Mouse (Mus musculus) limb, embryonic 14.5 days (tissue): ENCODE data around the gene Sord. TPM values are rescaled to one million over a fixed set of nuclear protein-coding genes. Genes with fewer than 3 reads are reported as not detected.

Source experiments
- ATAC-seq: fragments of 200-750 bp; cut with Nextera tagmentation; 2 replicates; pipeline ENCODE4 v1.8.0; 2017; ENCODE audit warnings: low read depth, moderate number of reproducible peaks, moderate TSS enrichment; ENCODE audit not compliant: low FRiP score
- DNase-seq: peaks from one replicate; pipeline ENCODE4 v3.0.0-alpha.2; 2015; ENCODE audit warnings: low spot score
- H3K27ac ChIP-seq: fragments of 300-500 bp; sonication (generic); replicated peaks from 2 replicates; pipeline ENCODE4 v1.5.1; 2014; ENCODE audit warnings: low read depth, mild to moderate bottlenecking, low read length, moderate library complexity, mixed read lengths
- H3K27me3 ChIP-seq: fragments of 300-500 bp; sonication (generic); 2 replicates; pipeline ENCODE4 v1.6.1; 2014; ENCODE audit warnings: low read length, mixed read lengths; ENCODE audit not compliant: control insufficient read depth, insufficient read depth
- H3K36me3 ChIP-seq: fragments of 300-500 bp; sonication (generic); 2 replicates; pipeline ENCODE4 v1.6.1; 2014; ENCODE audit warnings: mild to moderate bottlenecking, low read length, moderate library complexity, mixed read lengths; ENCODE audit not compliant: control insufficient read depth, insufficient read depth
- H3K4me1 ChIP-seq: fragments of 300-500 bp; sonication (generic); 2 replicates; pipeline ENCODE4 v1.6.1; 2014; ENCODE audit warnings: antibody characterized with exemption, low read length, mixed read lengths; ENCODE audit not compliant: control insufficient read depth, insufficient read depth
- H3K4me2 ChIP-seq: fragments of 300-500 bp; sonication (generic); replicated peaks from 2 replicates; pipeline ENCODE4 v1.6.1; 2014; ENCODE audit warnings: low read depth, mild to moderate bottlenecking, low read length, moderate library complexity; ENCODE audit not compliant: severe bottlenecking
- H3K4me3 ChIP-seq: fragments of 300-500 bp; sonication (generic); replicated peaks from 2 replicates; pipeline ENCODE4 v1.5.1; 2014; ENCODE audit warnings: low read length
- H3K9ac ChIP-seq: fragments of 300-500 bp; sonication (generic); 2 replicates; pipeline ENCODE4 v1.6.1; 2014; ENCODE audit warnings: mild to moderate bottlenecking, low read depth, low read length, moderate library complexity; ENCODE audit not compliant: severe bottlenecking
- H3K9me3 ChIP-seq: fragments of 300-500 bp; sonication (generic); 2 replicates; pipeline ENCODE4 v1.6.1; 2016; ENCODE audit warnings: low read length; ENCODE audit not compliant: control insufficient read depth
- POLR2A ChIP-seq: fragments of 200-500 bp; IDR thresholded peaks from 2 replicates; pipeline ENCODE4 v1.8.0; 2012; ENCODE audit warnings: inconsistent platforms, mild to moderate bottlenecking, moderate library complexity, borderline replicate concordance; ENCODE audit not compliant: insufficient read depth, insufficient read length; ENCODE audit errors: extremely low read depth
- WGBS: fragments of 180-500 bp; shearing (Covaris S2); extraction: QIAGEN DNeasy Blood & Tissue Kit; methylation state at CpG from one replicate; pipeline ENCODE4 v1.1.7; 2014; 5-methylcytosine and 5-hydroxymethylcytosine counted together
- polyA plus RNA-seq, 2 experiments: library from polyadenylated mRNA; depleted of rRNA in 1 of 2; stranded (reverse) in 1 of 2; unstranded in 1 of 2; fragments of >200 nt; fragmentation: Nextera tagmentation in 1 of 2; extraction: Ambion mirVana in 1 of 2; gene quantifications; 2 replicates each; pipeline versions ENCODE4 v1.2.1 to v1.2.3; 2012 to 2014

Sord gene
- polyA plus RNA-seq (2012; rRNA removed) (14.8 and 17.6 TPM in 2 replicates), polyA plus RNA-seq (2014; fragmentation: Nextera tagmentation; extraction: Ambion mirVana) (30.8 and 38.9 TPM in 2 replicates)

DNA sequence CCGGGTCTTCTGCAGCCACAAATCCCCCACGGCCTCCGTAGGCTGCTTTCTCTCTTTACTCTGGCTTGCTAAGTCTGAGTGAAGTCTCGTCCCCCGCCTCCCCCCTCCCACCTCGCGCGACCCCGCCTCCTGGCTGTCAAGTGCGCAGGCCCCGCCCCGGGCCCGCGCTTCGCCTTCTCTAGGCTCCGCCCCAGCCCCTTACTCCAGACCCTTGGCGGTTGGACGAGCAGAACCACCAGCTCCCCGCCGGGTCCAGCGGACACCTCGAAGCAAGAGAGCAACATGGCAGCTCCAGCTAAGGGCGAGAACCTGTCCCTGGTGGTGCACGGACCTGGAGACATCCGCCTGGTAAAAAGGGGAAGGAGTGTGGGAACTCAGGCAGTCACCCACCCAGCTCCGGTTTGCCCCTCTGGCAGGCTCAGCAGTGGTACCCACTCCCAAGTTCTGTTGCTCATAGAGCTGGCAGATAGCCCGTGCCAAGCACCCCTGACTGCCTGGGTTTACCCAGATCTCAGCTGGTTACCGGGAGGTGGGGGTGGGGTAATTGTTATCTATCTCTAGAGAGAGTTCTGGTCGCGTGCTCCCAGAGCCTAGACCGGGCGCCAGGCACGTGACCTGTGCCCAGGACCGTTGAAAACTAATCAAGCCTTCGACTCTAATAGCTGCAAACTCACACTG is at the start of gene Sord:
TSS of gene Sord (plus strand) at position 139 of the 678 bp plus-strand sequence.
- Histone ChIP-seq H3K4me1 (no peaks in the 10 kb centered on the region; the same call in 1 of the 2 replicates), H3K27ac (peak within 1 kb of the TSS; percentile 55; the same call in 1 of the 2 replicates), H3K4me3 (peak within 1 kb of the TSS; percentile 61), H3K9ac (peak within 1 kb of the TSS; percentile 58), H3K4me2 (peak within 1 kb of the TSS; percentile 88), H3K9me3 (no peaks in the 10 kb centered on the region), H3K27me3 (no peaks in the 10 kb centered on the region), H3K36me3 (no peaks in the 10 kb centered on the region)
- 1% methylated on average over 35 of the region's 35 CpGs for WGBS
- peak; percentile 95 for ATAC-seq
- no peak for TF ChIP-seq POLR2A
- peak; percentile 87 for DNase-seq

DNA sequence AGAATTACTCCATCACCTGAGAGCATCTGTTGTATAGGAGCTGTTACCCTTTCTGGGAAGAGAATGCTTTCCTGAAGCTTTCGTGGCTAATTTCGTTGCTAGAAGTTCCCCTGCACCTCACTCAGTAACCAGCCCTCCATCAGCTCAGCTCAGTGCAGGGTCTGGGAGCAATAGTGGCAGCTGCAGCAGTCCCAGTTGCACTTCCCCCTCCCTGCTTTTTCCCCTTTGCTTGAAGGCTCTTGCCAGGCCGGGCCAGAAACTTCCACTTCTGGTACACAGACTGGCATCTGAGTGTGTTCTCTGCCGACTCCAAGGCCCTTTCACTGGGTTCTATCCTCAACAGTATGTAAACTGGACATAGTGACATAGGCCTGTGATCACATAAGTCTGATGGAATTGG is 49.5 kb upstream of the Sord start:
- Histone ChIP-seq H3K4me1 (no peaks in the 10 kb centered on the region), H3K27me3 (no peaks in the 10 kb centered on the region), H3K9me3 (no peaks in the 10 kb centered on the region), H3K27ac (no peak overlapping the region), H3K9ac (no peak overlapping the region), H3K36me3 (no peaks in the 10 kb centered on the region), H3K4me3 (no peak overlapping the region), H3K4me2 (no peak overlapping the region)
- no peak for TF ChIP-seq POLR2A
- DNase-seq: no peak
- no peak for ATAC-seq
- WGBS: 89% methylated on average over 4 of the region's 4 CpGs

DNA sequence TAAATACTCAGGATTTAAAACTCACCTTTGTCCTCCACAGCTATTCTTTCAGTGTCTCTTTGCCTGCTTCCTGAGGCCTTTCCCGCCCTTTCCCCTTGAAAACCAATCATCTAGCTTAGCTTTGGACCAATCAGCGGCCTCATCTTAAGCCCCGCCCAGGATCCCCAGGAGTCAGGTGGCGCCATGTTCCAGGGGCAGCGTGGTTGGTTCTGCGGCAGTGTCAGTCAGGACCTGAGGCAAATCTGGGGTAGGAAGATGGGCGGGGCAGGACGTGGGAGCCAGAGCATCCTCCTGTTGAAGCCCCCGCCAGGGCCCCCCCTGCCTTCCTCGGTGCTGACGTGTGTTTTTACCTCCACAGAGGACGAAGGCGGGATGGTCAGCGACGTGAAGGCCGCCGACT is 48.4 kb upstream of the Sord start, which contains the start of the genes Patl2 and Terb2:
TSS of gene Patl2 (minus strand) at position 84 of the 400 bp plus-strand sequence.
TSS of gene Terb2 (plus strand) at position 167 of the 400 bp plus-strand sequence.
- H3K9me3 ChIP-seq: no peaks in the 10 kb centered on the region
- ATAC-seq (no peak), DNase-seq (no peak)
- H3K27me3 ChIP-seq: no peaks in the 10 kb centered on the region
- H3K4me1 ChIP-seq: no peaks in the 10 kb centered on the region
- H3K4me2 ChIP-seq: no peak within 1 kb of the TSS
- no peak within 1 kb of the TSS for H3K4me3 ChIP-seq
- 83% methylated on average over 17 of the region's 17 CpGs for WGBS
- no peak for TF ChIP-seq POLR2A
- H3K36me3 ChIP-seq: no peaks in the 10 kb centered on the region
- H3K9ac ChIP-seq: no peak within 1 kb of the TSS
- no peak within 1 kb of the TSS for H3K27ac ChIP-seq

GRCm38 (mm10) chr2:122186751-122187150 is 47.8 kb upstream of the Sord start:
- ATAC-seq (no peak), DNase-seq (no peak)
- Histone ChIP-seq H3K9me3 (no peaks in the 10 kb centered on the region), H3K27ac (no peak overlapping the region), H3K4me2 (no peak overlapping the region), H3K4me3 (no peak overlapping the region), H3K27me3 (no peaks in the 10 kb centered on the region), H3K4me1 (no peaks in the 10 kb centered on the region), H3K36me3 (no peaks in the 10 kb centered on the region), H3K9ac (no peak overlapping the region)
- WGBS: 63% methylated on average over 3 of the region's 3 CpGs
- no peak for TF ChIP-seq POLR2A

DNA sequence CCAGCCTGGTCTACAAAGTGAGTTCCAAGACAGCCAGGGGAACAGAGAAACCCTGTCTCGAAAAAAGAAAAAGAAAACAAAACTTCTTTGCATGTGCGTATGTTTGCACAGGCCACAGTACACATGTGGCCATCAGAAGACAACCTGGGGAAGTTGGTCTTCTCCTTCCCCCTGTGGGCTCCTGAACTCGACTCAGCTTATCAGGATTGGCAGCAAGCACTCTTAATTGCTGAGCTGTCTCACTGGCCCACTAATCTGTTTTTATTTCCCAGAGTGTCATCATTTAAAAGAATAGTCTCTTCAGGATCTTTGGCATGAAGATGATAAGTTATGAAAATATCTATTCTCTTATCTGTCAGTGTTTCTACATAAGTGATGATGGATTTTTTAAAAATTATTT is 42.7 kb upstream of the Sord start:
- no peak for TF ChIP-seq POLR2A
- Histone ChIP-seq H3K9me3 (no peaks in the 10 kb centered on the region), H3K4me1 (no peaks in the 10 kb centered on the region), H3K9ac (no peak overlapping the region), H3K27ac (no peak overlapping the region), H3K4me3 (no peak overlapping the region), H3K4me2 (no peak overlapping the region), H3K36me3 (no peaks in the 10 kb centered on the region), H3K27me3 (no peaks in the 10 kb centered on the region)
- DNase-seq (no peak), ATAC-seq (no peak)
- WGBS: 73% methylated on average over 3 of the region's 3 CpGs
